Mouse (Mus musculus): ENCODE results near the gene Srsf6.

The Srsf6 gene

DNA sequence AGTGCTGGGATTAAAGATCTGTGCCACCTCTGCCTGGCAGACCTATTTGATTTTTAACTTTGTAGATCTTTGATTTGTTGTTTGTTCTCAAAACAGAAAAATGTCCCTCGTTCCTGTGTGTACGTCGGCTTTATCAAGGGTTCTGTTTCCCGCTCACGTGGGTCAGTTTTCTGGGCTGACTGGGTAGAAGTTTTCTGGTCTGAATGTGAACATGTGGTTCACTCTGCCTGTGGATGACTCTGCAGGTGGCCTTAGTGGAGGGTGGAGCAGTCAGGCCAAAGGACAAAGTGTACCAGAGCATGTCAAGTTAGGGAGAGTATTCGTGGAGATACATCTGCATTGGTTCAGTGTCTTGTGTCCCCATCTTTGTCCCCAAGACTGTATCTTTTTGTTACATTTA, 53.1 kb downstream of the Srsf6 start:
- DNase-seq (ENCODE audit: low spot score in 2 of 2): no peak

DNA sequence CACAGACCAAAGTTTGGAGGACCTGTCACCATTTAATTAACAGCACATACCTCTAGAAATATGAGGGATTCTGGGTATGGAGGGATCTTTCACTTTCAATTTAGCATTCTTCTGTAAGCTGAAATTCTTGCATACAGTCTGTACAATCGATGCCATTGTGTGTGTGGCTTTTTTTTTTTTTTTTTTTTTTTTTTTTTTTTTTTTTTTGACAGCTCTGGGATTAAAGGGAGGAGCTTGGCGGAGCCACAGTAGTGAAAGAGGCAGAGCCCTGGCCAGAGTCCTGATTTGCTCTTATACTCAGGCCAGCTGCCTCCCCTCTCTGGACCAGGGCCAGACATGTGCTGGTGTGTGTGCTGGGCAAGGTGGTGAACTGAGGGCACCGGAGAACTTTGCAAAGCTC, 54.6 kb downstream of the Srsf6 start:
- DNase-seq (ENCODE audit: low spot score in 2 of 2): no peak
